Mouse (Mus musculus): ENCODE data around the gene Cox7a1. TPM values are rescaled to one million over a fixed set of nuclear protein-coding genes. Genes with fewer than 3 reads are reported as not detected.

Cox7a1 gene
- total and polyA plus RNA-seq, 3 experiments: 1.6 to 15.2 (median 14.0) TPM

DNA sequence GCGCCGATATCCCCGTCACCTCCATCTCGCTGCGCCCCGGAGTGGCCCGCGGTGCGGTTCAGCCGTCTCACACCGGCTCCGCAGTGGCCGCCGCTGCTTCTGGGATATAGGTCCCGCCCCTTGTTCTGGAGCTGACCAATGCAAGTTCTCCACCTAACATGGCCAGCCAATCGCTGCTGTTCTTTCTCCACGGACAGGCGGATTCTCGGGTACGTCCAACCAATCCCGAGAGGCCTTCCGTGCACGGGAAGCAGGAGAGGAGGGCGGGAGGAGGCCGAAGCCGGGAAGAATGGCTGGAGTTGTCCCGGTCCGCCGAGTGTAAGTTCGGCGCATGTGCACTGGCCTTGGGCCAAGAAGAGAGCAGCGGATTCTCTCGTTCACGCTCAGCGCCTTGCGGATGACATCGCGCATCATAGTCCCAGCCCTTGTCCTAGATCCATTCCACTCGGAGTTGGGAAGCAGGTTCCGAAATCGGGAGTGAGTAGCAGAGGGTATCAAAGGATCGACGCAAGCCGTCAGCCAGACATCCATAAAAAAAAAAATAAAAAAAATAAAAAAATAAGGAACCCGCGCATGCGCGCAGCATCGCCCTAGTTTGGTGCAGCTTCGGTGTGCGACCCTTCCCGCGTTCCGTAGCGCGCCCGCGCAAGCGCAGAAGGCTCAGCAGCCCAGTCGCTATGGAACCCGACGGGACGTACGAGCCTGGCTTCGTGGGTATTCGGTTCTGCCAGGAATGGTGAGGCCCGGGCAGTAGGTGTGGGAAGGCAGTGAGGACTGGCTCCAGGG is 47.9 kb downstream of the Cox7a1 start, which contains the start of the genes Polr2i and Tbcb (continued):
- TF ChIP-seq MEF2A (IDR thresholded peaks at IDR 0.05; ENCODE audit: borderline replicate concordance, low read depth, low read length) (0 out of 2 replicates have a peak, but pooled peaks have one; percentile 1), RCOR1 (conservative IDR thresholded peaks at IDR 0.05; ENCODE audit: low read depth, low read length) (0 out of 2 replicates have a peak, but pooled peaks have one; percentile 37), JUN (IDR thresholded peaks at IDR 0.05; ENCODE audit: insufficient read depth, low read depth, low read length) (no peak), CHD1 (IDR thresholded peaks at IDR 0.05; ENCODE audit: low read depth, low read length) (0 out of 2 replicates have a peak, but pooled peaks have one; percentile 65), UBTF (IDR thresholded peaks at IDR 0.05; ENCODE audit: low read depth, low read length) (no peak), MXI1 (IDR thresholded peaks at IDR 0.05; ENCODE audit: low read depth, low read length) (peak; percentile 55; the same call in 1 of the 2 replicates), USF2 (conservative IDR thresholded peaks at IDR 0.05; ENCODE audit: low read depth, low read length) (no peak; the same call in 1 of the 2 replicates), USF1 (IDR thresholded peaks at IDR 0.05; ENCODE audit: low read depth, low read length) (no peak), TCF12 (IDR thresholded peaks at IDR 0.05; ENCODE audit: low read depth, low read length) (peak; percentile 55; the same call in 1 of the 2 replicates), EP300 (IDR thresholded peaks at IDR 0.05; ENCODE audit: low read length) (no peak), KAT2A (IDR thresholded peaks at IDR 0.05; ENCODE audit: insufficient replicate concordance, low read length) (peak; percentile 51; the same call in 1 of the 2 replicates), IRF4 (IDR thresholded peaks at IDR 0.05; ENCODE audit: low read depth, low read length) (peak; percentile 10; the same call in 1 of the 2 replicates), SIN3A (IDR thresholded peaks at IDR 0.05; ENCODE audit: low read length) (peak; percentile 28; the same call in 1 of the 2 replicates), POLR2AphosphoS2 (IDR thresholded peaks at IDR 0.05; ENCODE audit: low read depth, low read length) (no peak), MAFK (IDR thresholded peaks at IDR 0.05; ENCODE audit: insufficient replicate concordance, low read length) (no peak), NELFE (IDR thresholded peaks at IDR 0.05; ENCODE audit: low read depth, low read length) (0 out of 2 replicates have a peak, but pooled peaks have one; percentile 47), BHLHE40 (IDR thresholded peaks at IDR 0.05; ENCODE audit: low read depth, low read length) (peak; percentile 42), CHD2 (IDR thresholded peaks at IDR 0.05; ENCODE audit: low read length) (peak; percentile 95), E2F4 (IDR thresholded peaks at IDR 0.05; ENCODE audit: insufficient replicate concordance, low read depth, low read length) (peak; percentile 63; the same call in 1 of the 2 replicates), RAD21 (IDR thresholded peaks at IDR 0.05; ENCODE audit: low read depth, low read length) (no peak), POLR2A (IDR thresholded peaks at IDR 0.05; ENCODE audit: low read depth, low read length) (peak; percentile 80)

DNA sequence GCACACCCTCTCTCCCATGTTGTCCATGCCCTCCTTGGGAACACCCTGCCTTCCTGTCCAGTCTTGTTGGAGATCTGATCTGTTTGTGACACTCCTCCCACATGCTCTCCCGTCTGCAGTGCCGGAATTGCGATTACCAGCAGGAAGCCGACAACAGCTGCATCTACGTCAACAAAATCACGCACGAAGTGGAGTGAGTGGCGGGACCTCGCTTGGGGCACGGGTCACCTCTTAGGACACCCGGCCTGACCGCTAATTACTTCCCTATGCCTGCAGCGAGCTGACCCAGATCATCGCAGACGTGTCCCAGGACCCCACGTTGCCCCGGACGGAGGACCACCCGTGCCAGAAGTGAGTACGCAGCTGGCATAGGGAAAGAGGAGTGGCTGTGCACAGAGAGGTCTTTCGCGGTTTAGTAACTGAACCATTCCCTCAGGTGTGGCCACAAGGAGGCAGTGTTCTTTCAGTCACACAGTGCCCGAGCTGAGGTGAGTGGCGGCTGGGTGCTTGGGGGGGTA is 48.7 kb downstream of the Cox7a1 start:
- Histone ChIP-seq H3K4me2 (ENCODE audit: insufficient read depth, low read depth, poor library complexity, severe bottlenecking) (peak overlapping the region; percentile 54), H3K4me3 (replicated peaks in 1 of 3; ENCODE audit: low read depth in 2 of 3, low read length in 2 of 3, poor library complexity in 1 of 3) (peak overlapping the region; percentile 69 to 96 (median 87)), H3K9me3 (replicated peaks; ENCODE audit: low read length) (no peaks in the 10 kb centered on the region), H3K4me1 (ENCODE audit: control insufficient read depth in 1 of 2, insufficient read depth in 2 of 2) (peaks cover 12 to 44% of the 10 kb centered on the region in 2 experiments), H3K27ac (ENCODE audit: insufficient read depth, low read depth) (peak overlapping the region; percentile 27), H3K27me3 (replicated peaks) (no peaks in the 10 kb centered on the region), H3K79me2 (replicated peaks; ENCODE audit: control insufficient read depth, extremely low read depth, insufficient read depth, poor library complexity, severe bottlenecking) (no peaks in the 10 kb centered on the region), H3K9ac (ENCODE audit: insufficient read depth, low read depth) (peak overlapping the region; percentile 90), H3K36me3 (replicated peaks in 1 of 2; ENCODE audit: control insufficient read depth in 1 of 2, insufficient read depth in 1 of 2, low read length in 1 of 2) (peaks cover 17 to 38% of the 10 kb centered on the region in 2 experiments)
- in situ Hi-C loops (cut with MboI; ENCODE audit: low pct_ligation_motif_present, low pct_unique_long_range_greater_than_20kb, low sequenced_read_pairs): no loop called here
- TF ChIP-seq SIN3A (IDR thresholded peaks at IDR 0.05; ENCODE audit: low read length) (no peak), SMC3 (IDR thresholded peaks at IDR 0.05; ENCODE audit: low read depth, low read length) (peak; percentile 40), ZC3H11A (IDR thresholded peaks at IDR 0.05; ENCODE audit: low read depth, low read length) (no peak), USF1 (IDR thresholded peaks at IDR 0.05; ENCODE audit: low read depth, low read length) (no peak), RAD21 (IDR thresholded peaks at IDR 0.05; ENCODE audit: low read depth, low read length) (peak; percentile 36), CTCF (conservative IDR thresholded peaks at IDR 0.05 in 1 of 2, IDR thresholded peaks at IDR 0.05 in 1 of 2; ENCODE audit: low read depth in 2 of 2, low read length in 2 of 2) (peak in 1 of 2 experiments; percentile 68; a peak in 2 of 4 replicates), NRF1 (IDR thresholded peaks at IDR 0.05; ENCODE audit: low read depth, low read length) (no peak)
- dilution Hi-C loops (cut with MboI; ENCODE audit: extremely low pct_ligation_motif_present, extremely low pct_unique_long_range_greater_than_20kb, low sequenced_read_pairs): no loop called here
- peak; percentile 81 for DNase-seq (ENCODE audit: extremely low read depth)
